Mouse (Mus musculus) ES-Bruce4 (cell line): ENCODE measurements around the gene Retreg1.

Source experiments
- CTCF ChIP-seq: IDR thresholded peaks from one replicate; pipeline ENCODE4 v1.8.1; 2011; ENCODE audit warnings: low read depth, low read length
- EP300 ChIP-seq: IDR thresholded peaks from 2 replicates; pipeline ENCODE4 v1.6.1; 2011; ENCODE audit warnings: low read depth, low read length; ENCODE audit not compliant: insufficient read depth
- POLR2A ChIP-seq: IDR thresholded peaks from one replicate; pipeline ENCODE4 v1.8.1; 2011; ENCODE audit warnings: low read length; ENCODE audit not compliant: insufficient read depth

DNA sequence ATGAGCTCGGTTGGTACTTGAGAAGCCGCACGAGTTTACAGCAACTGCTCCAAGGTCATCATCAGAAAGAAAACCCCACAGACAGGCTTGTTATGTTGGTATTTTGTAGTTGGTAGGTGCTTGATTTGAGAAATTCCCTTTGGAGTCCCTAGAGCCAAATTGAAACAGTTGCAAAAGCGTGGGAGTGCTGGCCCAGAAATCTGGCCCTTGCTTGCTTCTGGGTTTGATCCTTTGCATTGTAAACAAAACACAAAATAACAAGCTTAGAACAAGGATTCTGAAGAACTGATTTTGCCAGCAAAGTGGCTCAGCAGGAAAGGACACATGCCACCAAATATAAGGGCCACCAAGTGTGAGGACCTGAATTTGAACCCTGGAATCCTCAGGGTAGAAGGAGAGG is 71.2 kb downstream of the Retreg1 start:
- no peak for TF ChIP-seq POLR2A
- TF ChIP-seq EP300: no peak
- no peak for TF ChIP-seq CTCF
